Mouse (Mus musculus) megakaryocyte, embryonic 14.5 days (primary cell): ENCODE data around the gene 1700061G19Rik. TPM values are rescaled to one million over a fixed set of nuclear protein-coding genes. Genes with fewer than 3 reads are reported as not detected.

Experiments
- H3K27me3 ChIP-seq: replicated peaks from 2 replicates; pipeline ENCODE3; 2012; ENCODE audit warnings: inconsistent platforms
- H3K36me3 ChIP-seq: replicated peaks from 2 replicates; pipeline ENCODE3; 2012; ENCODE audit warnings: low read length, inconsistent platforms, mixed read lengths
- H3K4me1 ChIP-seq: 2 replicates; pipeline ENCODE4 v1.6.1; 2012; ENCODE audit warnings: inconsistent platforms
- H3K4me3 ChIP-seq: replicated peaks from 2 replicates; pipeline ENCODE3; 2012; ENCODE audit warnings: moderate library complexity, mild to moderate bottlenecking, inconsistent platforms
- H3K9me3 ChIP-seq: 2 replicates; pipeline ENCODE4 v1.6.1; 2012; ENCODE audit warnings: inconsistent platforms
- FLI1 ChIP-seq: IDR thresholded peaks from 2 replicates; pipeline ENCODE4 v1.6.1; 2012; ENCODE audit warnings: low read length, inconsistent platforms, mixed read lengths
- GATA1 ChIP-seq: IDR thresholded peaks from 3 replicates; pipeline ENCODE4 v1.6.1; 2012; ENCODE audit warnings: mixed read lengths, low read length, inconsistent platforms, borderline replicate concordance
- polyA plus RNA-seq: library from polyadenylated mRNA; stranded (reverse); fragments of >175 nt; gene quantifications from 2 replicates; pipeline ENCODE4 v1.2.3, GENCODE M21; 2012; ENCODE audit warnings: low replicate concordance; ENCODE audit not compliant: insufficient read depth

The 1700061G19Rik gene
- polyA plus RNA-seq, 1 experiment: 0.36 TPM

- no peaks in the 10 kb centered on the region for H3K9me3 ChIP-seq
- H3K4me3 ChIP-seq: no peak overlapping the region
- no peaks in the 10 kb centered on the region for H3K27me3 ChIP-seq
- H3K36me3 ChIP-seq: peaks cover 86% of the 10 kb centered on the region
- peaks cover 64% of the 10 kb centered on the region for H3K4me1 ChIP-seq
- TF ChIP-seq GATA1: no peak
- no peak for TF ChIP-seq FLI1
These were observed 37.7 kb downstream of the 1700061G19Rik start for GRCm38 (mm10) chr17:56913023-56913422.

- H3K27me3 ChIP-seq: no peaks in the 10 kb centered on the region
- H3K36me3 ChIP-seq: peaks cover 84% of the 10 kb centered on the region
- TF ChIP-seq FLI1 (no peak), GATA1 (no peak)
- peak overlapping the region; percentile 21 for H3K4me3 ChIP-seq
- H3K4me1 ChIP-seq: peaks cover 59% of the 10 kb centered on the region
- H3K9me3 ChIP-seq: no peaks in the 10 kb centered on the region
These were observed 38.2 kb downstream of the 1700061G19Rik start for GRCm38 (mm10) chr17:56913444-56913843.

- H3K9me3 ChIP-seq: no peaks in the 10 kb centered on the region
- H3K36me3 ChIP-seq: peaks cover 85% of the 10 kb centered on the region
- H3K4me1 ChIP-seq: peaks cover 51% of the 10 kb centered on the region
- no peak for TF ChIP-seq GATA1
- no peak for TF ChIP-seq FLI1
- H3K4me3 ChIP-seq: no peak overlapping the region
- no peaks in the 10 kb centered on the region for H3K27me3 ChIP-seq
These were observed 41.9 kb downstream of the 1700061G19Rik start for GRCm38 (mm10) chr17:56917166-56917565.

GRCm38 (mm10) chr17:56919725-56920124, 44.4 kb downstream of the 1700061G19Rik start:
- peaks cover 36% of the 10 kb centered on the region for H3K4me1 ChIP-seq
- TF ChIP-seq GATA1 (no peak), FLI1 (no peak)
- no peak overlapping the region for H3K4me3 ChIP-seq
- no peaks in the 10 kb centered on the region for H3K27me3 ChIP-seq
- peaks cover 85% of the 10 kb centered on the region for H3K36me3 ChIP-seq
- 0 out of 2 replicates have a peak, but pooled peaks cover 3% of the 10 kb centered on the region for H3K9me3 ChIP-seq

GRCm38 (mm10) chr17:56925998-56926397, 50.7 kb downstream of the 1700061G19Rik start:
- Histone ChIP-seq H3K4me1 (peaks cover 62% of the 10 kb centered on the region), H3K36me3 (peaks cover 54% of the 10 kb centered on the region), H3K27me3 (no peaks in the 10 kb centered on the region), H3K9me3 (0 out of 2 replicates have a peak, but pooled peaks cover 3% of the 10 kb centered on the region), H3K4me3 (no peak overlapping the region)
- TF ChIP-seq FLI1 (no peak), GATA1 (no peak)

- Histone ChIP-seq H3K27me3 (no peaks in the 10 kb centered on the region), H3K4me3 (peak overlapping the region; percentile 24), H3K36me3 (peaks cover 33% of the 10 kb centered on the region), H3K9me3 (no peaks in the 10 kb centered on the region), H3K4me1 (peaks cover 83% of the 10 kb centered on the region)
- no peak for TF ChIP-seq FLI1
- TF ChIP-seq GATA1: no peak
These were observed 53.8 kb downstream of the 1700061G19Rik start for GRCm38 (mm10) chr17:56929101-56929500.

GRCm38 (mm10) chr17:56929530-56929929, 54.3 kb downstream of the 1700061G19Rik start:
- Histone ChIP-seq H3K4me1 (peaks cover 87% of the 10 kb centered on the region), H3K36me3 (peaks cover 28% of the 10 kb centered on the region), H3K4me3 (peak overlapping the region; percentile 24), H3K9me3 (no peaks in the 10 kb centered on the region), H3K27me3 (no peaks in the 10 kb centered on the region)
- TF ChIP-seq FLI1: no peak
- no peak for TF ChIP-seq GATA1

- Histone ChIP-seq H3K4me1 (peaks cover 92% of the 10 kb centered on the region), H3K36me3 (peaks cover 23% of the 10 kb centered on the region)
- TF ChIP-seq FLI1 (no peak), GATA1 (no peak)
These were observed 54.7 kb downstream of the 1700061G19Rik start for GRCm38 (mm10) chr17:56930026-56930425.

GRCm38 (mm10) chr17:56933395-56933794, 58.1 kb downstream of the 1700061G19Rik start:
- peaks cover 5% of the 10 kb centered on the region for H3K9me3 ChIP-seq
- H3K36me3 ChIP-seq: peaks cover 6% of the 10 kb centered on the region
- H3K27me3 ChIP-seq: peaks cover 5% of the 10 kb centered on the region
- TF ChIP-seq GATA1 (no peak), FLI1 (no peak)
- peaks cover 70% of the 10 kb centered on the region for H3K4me1 ChIP-seq
- H3K4me3 ChIP-seq: peak overlapping the region; percentile 59

More at GRCm38 (mm10) chr17:56930026-56930425, 54.7 kb downstream of the 1700061G19Rik start:
- no peaks in the 10 kb centered on the region for H3K27me3 ChIP-seq
- H3K9me3 ChIP-seq: no peaks in the 10 kb centered on the region
- H3K4me3 ChIP-seq: peak overlapping the region; percentile 38

- peak overlapping the region; percentile 97 for H3K4me3 ChIP-seq
- peaks cover 6% of the 10 kb centered on the region for H3K36me3 ChIP-seq
- TF ChIP-seq GATA1 (no peak), FLI1 (no peak)
- H3K27me3 ChIP-seq: peaks cover 11% of the 10 kb centered on the region
- H3K4me1 ChIP-seq: peaks cover 64% of the 10 kb centered on the region
- H3K9me3 ChIP-seq: peaks cover 14% of the 10 kb centered on the region
These were observed 59.5 kb downstream of the 1700061G19Rik start for GRCm38 (mm10) chr17:56934545-56935330.

GRCm38 (mm10) chr17:56935363-56936131, 60.3 kb downstream of the 1700061G19Rik start, which contains the start of gene Mllt1:
TSS of gene Mllt1 (minus strand) at chr17:56935415.
- Histone ChIP-seq H3K4me3 (peak within 1 kb of the TSS; percentile 97), H3K27me3 (peaks cover 11% of the 10 kb centered on the region), H3K36me3 (peaks cover 6% of the 10 kb centered on the region), H3K9me3 (peaks cover 14% of the 10 kb centered on the region), H3K4me1 (peaks cover 55% of the 10 kb centered on the region)
- TF ChIP-seq FLI1 (no peak), GATA1 (no peak)
